Mouse (Mus musculus) ovary, postnatal 14 days (tissue): ENCODE measurements around the gene Klhdc3.

Experiments
- DNase-seq: peaks from one replicate; pipeline ENCODE4 v3.0.0; 2022; ENCODE audit warnings: low spot score

Klhdc3 gene

DNA sequence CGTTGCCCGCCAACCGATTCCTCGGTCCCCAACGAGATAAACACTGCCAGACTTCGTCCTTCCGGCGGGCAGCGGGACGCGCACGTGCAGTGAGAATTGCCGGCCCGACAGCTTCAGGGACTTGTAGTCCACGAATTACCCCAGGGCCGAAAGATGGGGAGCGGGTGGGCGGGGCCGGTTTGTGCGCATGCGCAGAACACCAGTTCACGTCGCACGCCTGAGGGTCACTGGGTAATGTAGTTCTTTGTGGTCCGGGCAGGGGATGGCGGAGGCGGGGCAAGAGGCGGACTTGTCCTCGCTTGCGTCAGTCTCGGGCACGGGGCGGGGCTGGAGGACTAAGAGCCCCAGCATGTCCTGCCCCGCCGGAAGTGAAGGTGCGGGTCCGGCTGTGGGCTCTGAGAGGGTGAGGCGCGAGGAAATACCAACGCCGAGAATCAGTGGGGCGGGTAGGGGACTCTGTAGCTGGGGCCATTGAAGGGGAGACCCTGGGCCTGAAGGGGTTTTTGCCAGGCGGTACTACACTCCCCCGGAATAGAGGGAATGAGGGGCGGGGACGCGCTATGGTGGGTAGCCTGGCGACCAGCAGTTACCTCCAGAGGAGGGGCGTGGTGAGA is at the start of gene Klhdc3:
Klhdc3 (minus strand) TSS at position 155 of the 614 bp plus-strand sequence.
- peak; percentile 92 for DNase-seq

DNA sequence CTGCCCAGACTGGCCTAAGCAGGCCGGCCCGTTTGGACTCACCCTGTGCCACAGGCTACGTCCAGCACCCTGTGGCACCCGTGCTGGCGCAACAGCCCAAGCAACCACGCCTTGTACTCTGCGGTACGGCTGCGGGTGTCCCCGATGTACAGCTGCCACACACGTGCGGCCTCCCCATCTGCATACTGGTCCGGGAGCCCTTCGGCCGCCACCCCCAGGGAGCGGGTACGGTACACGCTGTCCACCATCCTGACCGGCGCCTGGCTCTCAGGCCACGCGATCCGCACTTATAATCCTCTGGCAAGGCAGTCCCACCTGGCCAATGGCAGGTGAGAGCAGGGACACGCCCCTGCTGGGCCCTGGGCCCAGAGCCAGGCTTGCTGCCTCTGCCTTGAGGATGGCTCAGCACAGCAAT is 48.2 kb upstream of the Klhdc3 start, which contains the start of gene Gnmt:
Gnmt (minus strand) TSS at position 265 of the 415 bp plus-strand sequence.
- no peak for DNase-seq

DNA sequence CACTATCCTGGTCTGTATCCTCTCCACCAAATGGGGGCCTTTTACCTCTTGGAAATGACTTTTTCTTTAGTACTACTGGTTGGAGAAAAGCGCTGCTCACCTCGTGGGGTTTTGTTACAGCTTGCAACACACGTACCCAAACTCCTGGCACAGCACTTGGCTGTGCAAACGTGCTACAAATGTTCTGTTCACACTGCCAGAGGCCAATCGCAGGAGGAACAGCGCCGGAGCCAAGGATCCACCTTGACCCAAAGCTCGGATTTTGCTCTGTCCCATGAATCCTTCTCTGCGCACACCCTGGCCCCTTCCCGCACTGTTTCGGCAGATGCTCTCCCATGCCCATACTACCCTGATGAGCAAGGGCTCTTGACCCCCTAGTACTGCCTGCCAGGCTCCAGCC is 47.8 kb upstream of the Klhdc3 start:
- DNase-seq, result no peak

DNA sequence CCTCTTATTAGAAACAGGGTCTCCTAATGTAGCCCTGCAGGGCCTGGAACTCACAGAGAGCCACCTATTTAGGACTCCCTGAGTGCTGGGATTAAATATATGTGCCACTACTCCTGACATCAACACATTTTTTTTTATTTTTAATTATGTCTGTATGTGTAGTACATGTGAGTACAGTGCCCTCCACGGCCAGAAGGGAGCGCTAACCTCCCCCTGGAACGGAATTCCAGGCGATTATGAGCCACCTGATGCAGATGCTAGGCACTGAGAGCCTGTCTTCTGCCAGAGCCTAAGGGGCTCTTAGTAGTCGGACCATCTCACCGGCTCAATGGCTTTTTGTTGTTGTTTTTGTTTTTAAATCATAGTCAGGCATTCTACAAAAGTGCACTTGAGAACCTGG is 47.3 kb upstream of the Klhdc3 start:
- no peak for DNase-seq

DNA sequence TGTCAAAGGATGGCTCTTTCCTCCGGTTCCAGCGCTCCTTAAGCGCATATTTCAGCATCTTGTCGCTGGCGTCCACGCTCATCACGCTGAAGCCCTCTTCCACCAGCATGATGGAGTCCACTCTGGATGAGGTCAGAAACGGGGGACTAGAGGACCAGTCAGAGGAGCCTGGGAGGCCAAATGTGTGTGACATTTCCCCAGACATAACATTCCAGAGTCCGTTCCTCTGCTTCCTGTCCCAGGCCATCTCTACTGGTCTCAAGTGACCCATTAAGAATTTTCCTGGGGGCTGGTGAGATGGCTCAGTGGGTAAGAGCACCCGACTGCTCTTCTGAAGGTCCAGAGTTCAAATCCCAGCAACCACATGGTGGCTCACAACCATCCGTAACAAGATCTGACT is 46.6 kb upstream of the Klhdc3 start:
- no peak for DNase-seq

DNA sequence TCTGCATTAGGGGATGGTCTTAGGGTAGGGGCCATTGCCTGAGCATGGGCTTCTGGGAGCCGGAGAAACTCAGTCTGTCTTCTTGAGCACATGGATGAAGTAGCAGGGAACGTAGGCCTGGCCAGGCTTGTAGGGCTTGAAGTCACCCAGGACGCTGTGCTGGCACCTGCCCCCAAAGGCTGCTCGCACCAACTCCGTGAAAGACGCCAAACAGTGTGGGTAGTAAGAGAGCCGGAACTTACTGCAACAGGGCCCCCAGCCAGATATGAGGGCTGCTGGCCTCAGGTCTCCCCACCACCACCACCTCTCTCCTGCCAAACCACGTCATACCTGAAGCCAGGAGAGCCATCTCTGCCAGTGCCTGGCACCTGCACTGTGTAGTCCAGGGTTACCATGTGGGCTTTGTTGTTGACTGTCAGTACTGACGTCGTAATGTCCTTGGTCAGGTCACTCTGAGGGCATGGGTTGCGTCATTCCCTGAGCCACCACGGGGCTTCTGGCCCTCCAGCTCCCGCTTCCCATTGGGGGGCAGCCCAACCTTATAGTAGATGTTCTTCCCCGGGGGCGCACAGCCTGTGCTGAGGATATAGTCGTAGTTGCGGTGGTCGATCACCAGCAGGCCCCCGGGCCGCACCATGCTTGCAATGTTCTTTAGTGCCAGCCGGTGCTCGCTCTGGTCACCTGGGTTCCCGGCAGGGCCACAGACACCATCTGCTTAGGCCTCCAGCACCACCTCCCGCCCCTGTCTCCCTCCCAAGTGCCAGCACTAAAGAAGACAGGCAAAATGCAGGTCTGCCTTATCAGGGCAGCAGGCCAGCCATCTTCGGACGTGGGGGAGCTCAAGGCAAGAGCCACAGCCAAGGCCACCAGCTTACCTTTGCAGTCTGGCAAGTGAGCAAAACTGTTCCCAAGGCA is 45.3 kb upstream of the Klhdc3 start:
- DNase-seq, result no peak

DNA sequence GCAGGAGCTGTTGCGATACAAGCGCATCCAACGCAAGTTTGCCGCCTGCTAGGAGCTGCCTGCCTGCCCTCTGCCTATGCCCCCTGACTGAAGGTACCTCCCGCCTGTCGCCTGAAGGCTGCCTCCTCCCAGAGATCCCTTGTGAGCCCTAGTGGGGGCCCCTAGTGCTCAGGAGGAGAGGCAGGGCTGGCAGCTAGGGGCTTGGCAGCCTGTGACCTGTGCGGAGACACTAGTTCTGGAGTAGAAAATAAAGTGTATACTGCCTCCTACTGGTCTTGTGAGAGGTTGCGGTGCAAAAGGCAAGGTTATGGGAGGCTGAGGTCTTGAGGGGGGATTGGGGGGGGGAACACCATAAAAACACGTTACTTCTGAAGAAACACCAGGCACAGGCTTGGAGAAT is 44.6 kb upstream of the Klhdc3 start:
- DNase-seq, result no peak

DNA sequence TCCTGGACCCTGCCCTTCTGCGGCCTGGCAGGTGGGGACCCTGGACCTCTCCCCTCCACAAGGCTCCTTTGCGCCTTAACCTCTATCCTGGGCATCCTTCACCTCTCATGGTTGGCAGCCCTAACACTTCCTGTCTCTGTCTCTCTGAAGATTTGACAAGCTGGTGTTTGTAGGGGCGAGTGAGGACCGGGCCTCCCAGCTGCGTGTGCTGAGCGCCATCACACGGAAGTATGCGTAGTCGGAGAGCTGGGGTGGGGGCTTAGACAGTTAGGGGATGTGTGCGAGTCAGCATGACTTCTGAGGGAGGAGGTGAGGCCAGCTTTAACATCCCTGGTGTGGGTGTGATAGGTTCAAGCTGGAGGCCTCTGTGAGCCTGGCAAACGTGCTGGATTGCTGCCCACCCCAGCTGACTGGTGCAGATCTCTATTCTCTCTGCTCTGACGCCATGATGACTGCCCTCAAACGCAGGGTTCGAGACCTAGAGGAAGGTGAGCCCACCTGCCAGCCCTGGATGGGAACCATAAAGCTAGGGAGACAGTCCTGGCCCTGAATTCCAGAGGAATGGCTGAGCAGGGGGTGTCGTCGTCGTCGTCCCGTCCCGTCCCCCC is 43.9 kb upstream of the Klhdc3 start:
- no peak for DNase-seq

DNA sequence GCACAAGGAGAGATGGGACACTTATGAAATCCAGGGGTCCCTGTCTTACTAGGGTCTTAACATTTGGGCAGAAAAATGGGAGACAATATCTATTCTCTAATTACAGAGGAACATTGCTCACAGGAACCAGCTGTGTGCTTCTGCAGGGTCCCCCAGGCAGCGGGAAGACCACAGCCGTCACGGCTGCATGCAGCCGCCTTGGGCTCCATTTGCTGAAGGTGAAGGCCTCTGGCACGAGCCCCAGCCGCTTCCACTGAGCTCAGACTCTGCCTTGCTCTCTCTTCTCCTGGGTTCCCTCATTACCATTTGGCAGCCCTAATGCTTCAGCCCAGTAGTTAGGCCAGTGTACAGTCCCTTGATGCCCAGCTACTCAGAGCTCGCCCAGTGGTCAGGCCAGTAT is 40.4 kb upstream of the Klhdc3 start:
- DNase-seq, result no peak

DNA sequence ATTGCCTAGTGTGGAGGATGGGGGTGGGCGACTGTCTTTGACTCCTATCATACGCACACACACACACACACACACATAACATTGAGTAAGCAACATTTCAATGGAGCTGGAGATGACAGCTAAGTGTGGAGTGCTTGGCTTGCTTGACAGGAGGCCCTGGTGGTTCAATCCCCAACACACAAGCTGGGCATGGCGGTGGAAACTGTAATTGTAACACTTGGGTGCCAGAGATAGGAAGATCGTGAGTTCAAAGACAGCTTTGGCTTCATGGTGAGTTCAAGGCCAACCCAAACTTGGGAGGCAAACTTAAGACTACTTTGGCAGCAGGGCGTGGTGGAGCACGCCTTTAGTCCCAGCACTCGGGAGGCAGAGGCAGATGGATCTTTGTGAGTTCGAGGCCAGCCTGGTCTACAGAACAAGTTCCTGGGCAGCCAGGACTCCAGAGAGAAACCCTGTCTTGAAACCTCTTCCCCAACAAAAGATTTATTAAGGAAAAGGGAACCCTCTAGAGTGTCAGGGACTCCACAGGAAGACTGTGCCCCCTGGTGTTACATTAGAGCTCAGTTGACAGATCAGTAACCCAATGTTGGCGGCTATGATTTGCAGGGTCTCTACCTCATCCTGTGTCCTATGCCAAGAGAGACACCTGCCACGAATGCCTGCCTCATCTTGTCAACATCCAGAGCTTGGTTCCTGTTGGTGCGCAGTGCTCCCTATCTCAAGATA is 34.2 kb upstream of the Klhdc3 start:
- no peak for DNase-seq

DNA sequence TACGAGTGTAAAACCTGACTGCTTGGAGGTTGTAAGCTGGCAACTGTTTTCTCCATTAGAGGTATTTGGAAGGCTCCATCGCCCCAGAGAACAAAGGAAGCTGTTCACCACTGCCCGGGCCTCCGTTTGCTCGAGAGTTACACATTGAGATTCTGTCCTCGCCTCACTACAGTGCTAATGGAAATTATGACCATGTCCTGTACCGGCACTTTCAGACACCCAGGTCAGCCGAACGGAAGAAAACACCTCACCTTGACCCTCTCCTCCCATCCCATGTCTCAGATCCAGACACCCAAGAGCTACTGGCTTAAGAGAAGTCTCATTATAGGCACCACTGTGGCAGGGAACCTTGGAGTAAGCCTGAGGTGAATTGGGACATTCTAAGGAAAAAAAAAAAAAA is 33.1 kb upstream of the Klhdc3 start:
- DNase-seq, result no peak

DNA sequence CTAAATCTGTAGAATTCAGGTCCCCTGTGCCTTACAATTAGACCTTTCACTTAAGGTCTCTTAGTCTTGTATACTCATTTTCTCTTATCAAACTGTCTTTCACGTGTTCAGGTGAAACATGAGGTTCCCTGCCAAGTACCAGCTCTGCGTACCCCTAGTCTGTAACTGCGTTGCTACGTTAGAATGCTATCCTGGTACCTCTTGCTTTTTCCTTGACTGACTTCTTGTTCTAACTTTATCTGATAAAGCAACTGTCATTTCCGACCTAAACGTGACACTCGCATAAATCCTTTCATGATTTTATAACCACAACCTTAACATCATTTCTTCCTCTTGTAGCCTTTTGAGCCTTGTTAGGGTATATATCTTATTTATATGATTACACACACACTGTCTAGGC is 31.7 kb upstream of the Klhdc3 start:
- DNase-seq, result no peak

DNA sequence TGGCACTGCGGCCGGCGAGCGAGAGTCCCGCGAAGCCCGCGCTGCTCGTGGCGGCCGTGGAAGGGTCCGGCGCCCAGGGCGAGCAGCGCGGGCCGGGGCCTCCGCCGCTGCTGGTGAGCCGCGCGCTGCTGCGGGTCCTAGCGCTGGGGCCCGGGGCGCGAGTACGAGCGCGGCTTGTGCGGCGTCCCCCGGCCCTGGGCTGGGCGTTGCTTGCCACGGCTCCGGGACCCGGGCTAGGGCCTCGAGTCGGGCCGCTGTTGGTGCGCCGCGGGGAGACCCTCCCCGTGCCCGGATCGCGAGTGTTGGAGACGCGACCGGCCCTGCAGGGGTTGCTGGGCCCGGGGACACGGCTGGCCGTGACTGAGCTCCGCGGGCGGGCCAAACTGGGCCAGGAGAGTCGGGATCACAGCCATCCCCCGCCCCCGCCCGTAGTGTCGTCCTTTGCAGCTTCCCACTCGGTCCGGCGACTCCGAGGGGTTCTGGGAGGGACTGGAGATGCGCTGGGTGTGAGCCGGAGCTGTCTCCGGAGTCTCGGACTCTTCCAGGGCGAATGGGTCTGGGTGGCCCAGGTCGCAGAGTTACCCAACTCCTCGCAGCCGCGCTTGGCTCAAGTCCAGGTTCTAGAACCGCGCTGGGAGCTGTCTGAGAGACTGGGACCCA is 31.0 kb upstream of the Klhdc3 start:
- peak; percentile 31 for DNase-seq

DNA sequence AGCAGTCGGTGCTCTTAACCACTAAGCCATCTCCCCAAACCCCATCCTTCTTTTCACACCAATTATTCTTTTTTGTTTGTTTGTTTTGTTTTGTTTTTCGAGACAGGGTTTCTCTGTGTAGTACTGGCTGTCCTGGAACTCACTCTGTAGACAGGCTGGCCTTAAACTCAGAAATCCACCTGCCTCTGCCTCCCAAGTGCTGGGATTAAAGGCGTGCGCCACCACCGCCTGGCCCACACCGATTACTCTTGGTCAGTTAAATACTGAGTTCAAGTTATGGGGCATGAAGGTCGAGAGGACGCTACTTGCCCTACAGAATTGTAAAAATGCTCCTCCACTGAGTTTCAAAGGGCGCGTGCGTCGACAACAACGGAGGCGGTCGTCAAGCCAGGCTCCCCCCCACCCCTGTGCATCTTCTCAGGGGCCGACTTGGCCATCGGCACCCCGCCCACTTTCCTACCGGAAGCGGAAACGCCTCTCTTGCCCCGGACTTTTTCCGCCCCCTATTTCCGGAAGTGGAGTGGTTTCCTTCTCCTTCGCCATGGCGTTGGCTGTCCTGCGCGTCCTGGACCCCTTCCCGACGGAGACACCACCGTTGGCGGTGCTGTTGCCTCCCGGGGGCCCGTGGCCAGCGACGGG is 30.4 kb upstream of the Klhdc3 start, which contains the start of gene Pex6:
Pex6 (plus strand) TSS at position 505 of the 639 bp plus-strand sequence.
- DNase-seq, result peak; percentile 85

DNA sequence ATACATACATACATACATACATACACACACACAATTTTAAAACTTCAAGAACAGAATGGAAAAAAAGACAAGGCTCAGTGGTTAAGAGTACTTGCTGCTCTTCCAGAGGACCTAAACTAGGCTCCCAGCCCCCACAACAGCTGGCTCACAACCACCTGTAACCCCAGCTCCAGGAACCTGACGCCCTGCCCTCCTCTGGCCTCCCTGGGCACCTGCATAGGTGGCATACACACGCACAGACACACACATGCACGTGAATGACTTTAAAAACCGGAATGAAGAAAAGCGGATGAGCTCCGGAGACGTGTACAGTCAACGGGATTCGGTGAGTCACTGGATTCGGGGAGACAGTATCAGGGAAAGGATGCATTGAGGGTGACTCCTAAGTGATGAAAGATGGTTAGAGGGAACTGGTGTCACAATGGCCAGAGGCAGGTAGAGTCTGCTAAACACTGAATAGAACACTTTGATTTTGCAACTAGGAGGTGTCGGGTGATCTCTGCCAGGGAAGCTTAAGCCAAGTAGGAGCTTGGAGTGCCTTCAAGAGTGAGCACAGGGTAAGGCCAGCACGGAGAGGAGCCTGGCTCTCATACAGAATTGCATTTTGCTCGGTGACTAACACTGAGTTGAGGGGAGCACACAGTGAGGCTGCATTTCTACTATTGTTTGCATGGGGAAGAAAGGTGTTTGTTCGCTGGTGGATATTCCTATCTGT is 25.8 kb upstream of the Klhdc3 start:
- no peak for DNase-seq

DNA sequence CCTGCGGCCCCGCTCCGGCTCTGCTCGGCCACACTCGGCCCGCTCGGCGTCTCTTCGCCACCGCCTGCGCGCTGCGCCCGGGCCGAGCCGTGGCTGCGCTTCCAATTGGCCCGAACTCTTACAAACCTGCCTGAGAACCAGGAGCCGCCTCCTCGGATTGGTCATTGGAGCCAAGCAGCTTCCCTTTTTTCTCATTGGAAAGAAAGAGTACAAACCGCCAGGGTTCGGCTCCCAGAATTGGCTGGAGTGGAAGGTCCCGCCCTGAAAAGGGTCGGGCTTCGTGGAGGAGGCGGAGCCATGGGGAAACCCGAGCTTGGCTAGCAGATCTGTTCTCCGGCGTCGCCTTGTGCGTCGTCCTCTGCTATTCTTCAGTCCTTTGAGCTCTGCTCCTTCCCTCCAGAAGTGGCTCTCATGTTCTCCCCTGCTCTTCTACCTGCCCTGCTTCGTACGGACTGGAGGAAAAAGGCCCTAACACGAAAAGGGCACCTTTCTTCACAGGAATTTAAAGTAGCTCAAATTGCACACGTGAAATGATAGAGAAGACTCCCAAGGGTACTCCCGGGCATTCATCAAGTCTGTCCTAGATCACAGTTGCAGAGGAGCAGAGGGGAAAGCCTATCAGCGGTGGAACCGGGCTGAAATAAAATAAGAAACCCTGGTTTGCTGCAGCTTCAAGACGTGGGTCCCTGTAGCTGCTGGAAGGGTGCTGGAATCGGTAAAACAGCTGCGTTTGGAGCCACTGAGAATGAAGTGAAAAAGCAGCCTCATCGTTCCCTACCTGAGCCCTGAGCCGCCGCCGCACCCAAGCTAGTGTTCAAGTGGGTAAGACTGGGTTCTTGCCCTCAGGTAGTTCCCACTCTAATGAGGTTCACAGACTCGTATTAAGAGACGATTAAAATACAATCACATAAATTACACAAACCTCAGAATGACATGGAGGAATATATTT is 24.4 kb upstream of the Klhdc3 start, which contains the start of gene Ppp2r5d:
Ppp2r5d (minus strand) TSS at position 225 of the 949 bp plus-strand sequence.
- DNase-seq, result peak; percentile 95

DNA sequence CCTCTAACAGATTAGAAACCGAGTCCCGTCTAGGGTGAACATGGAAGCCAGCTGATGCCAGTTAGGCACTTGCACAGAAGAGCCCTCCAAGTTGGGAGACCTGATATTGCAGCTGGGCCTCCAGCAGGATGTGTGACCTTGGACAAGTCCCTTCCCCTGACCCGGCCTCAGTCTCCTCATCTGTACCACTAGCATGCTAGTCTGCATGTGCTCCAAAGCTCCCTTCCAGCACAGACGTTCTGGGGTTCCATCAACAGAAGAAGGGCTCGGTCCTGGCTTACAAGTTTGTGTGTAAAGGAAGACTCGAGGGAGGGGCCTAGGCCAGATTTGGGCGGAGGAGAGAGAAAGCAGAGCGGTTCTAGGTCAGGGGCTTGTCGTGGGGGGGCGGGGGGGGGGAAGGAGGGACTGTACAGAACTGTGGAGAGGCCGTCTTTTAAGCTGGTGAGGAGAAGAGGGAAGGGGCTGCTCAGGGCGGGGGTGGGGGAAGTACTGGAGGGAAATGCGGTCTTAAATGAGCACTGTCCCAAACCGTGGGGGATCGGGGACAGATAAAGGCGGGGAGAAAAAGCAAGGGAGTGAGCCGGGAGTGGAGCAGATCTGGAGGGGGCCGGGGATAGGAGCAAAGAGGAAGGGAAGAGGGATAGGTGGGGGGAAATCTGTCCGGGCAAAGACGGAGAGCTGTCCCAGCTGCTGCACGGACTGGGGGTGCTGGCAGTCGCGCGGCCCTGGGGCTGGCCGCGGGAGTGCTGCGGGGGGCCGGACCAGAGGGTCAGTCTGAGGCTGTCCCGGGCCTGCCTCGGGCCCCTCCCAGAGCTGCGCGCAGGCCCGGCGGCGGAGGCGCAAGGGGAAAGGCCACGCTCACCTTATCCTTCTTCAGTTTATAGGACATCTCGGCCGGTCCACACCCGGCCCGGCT is 23.5 kb upstream of the Klhdc3 start:
- no peak for DNase-seq

DNA sequence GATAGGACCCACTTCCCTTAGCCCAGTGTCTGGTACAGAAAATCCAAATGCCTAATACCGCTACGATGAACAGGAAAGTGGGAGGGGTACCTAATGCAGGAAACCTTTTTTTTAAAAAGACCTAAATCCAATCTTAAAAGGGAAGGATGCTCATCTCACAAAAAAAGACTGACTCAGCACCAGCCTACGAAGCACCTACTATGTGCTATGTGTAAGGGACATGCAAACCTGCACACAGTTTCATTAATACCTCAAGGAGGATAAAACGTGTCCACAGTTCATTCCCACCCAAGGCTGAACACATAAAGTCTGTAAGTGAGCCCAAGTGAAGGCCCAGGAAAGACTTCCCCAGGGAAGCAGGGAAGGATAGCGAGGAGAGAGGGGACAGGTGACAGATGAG is 21.8 kb upstream of the Klhdc3 start:
- DNase-seq, result no peak
